Mouse (Mus musculus): Measurements from ENCODE around the gene 2310057M21Rik. TPM values are rescaled to one million over a fixed set of nuclear protein-coding genes. Genes with fewer than 3 reads are reported as not detected.

The 2310057M21Rik gene
- polyA plus RNA-seq, 1 experiment from 2014 or later, result 19.6 TPM

- Histone ChIP-seq H3K27ac (ENCODE audit: low read length) (no peak within 1 kb of the TSS), H3K4me2 (ENCODE audit: low read depth, low read length) (no peak within 1 kb of the TSS), H3K9me3 (ENCODE audit: control insufficient read depth, low read length) (no peaks in the 10 kb centered on the region), H3K36me3 (ENCODE audit: control insufficient read depth, insufficient read depth, low read length) (no peaks in the 10 kb centered on the region), H3K4me1 (replicated peaks; ENCODE audit: control insufficient read depth, insufficient read depth, low read length) (no peaks in the 10 kb centered on the region), H3K4me3 (ENCODE audit: low read length) (no peak within 1 kb of the TSS), H3K27me3 (ENCODE audit: control insufficient read depth, insufficient read depth, low read depth, low read length) (no peaks in the 10 kb centered on the region), H3K9ac (ENCODE audit: low read length) (no peak within 1 kb of the TSS)
- no peak for ATAC-seq (ENCODE audit: low read depth)
- WGBS, result 91% methylated on average over 5 of the region's 5 CpGs
Measured at GRCm38 (mm10) chr7:131329416-131329815, 33.1 kb downstream of the 2310057M21Rik start, which contains the start of gene Fam24b. Gene Fam24b, minus strand, starts transcription at chr7:131329516.

- ATAC-seq (ENCODE audit: low read depth), result no peak
- Histone ChIP-seq H3K36me3 (ENCODE audit: control insufficient read depth, insufficient read depth, low read length) (no peaks in the 10 kb centered on the region), H3K4me3 (ENCODE audit: low read length) (no peak overlapping the region), H3K4me1 (replicated peaks; ENCODE audit: control insufficient read depth, insufficient read depth, low read length) (no peaks in the 10 kb centered on the region), H3K9ac (ENCODE audit: low read length) (no peak overlapping the region), H3K4me2 (ENCODE audit: low read depth, low read length) (no peak overlapping the region), H3K27ac (ENCODE audit: low read length) (no peak overlapping the region), H3K9me3 (ENCODE audit: control insufficient read depth, low read length) (no peaks in the 10 kb centered on the region), H3K27me3 (ENCODE audit: control insufficient read depth, insufficient read depth, low read depth, low read length) (no peaks in the 10 kb centered on the region)
- WGBS, result 85% methylated on average over 5 of the region's 5 CpGs
Measured at GRCm38 (mm10) chr7:131327054-131327453, 35.5 kb downstream of the 2310057M21Rik start.

DNA sequence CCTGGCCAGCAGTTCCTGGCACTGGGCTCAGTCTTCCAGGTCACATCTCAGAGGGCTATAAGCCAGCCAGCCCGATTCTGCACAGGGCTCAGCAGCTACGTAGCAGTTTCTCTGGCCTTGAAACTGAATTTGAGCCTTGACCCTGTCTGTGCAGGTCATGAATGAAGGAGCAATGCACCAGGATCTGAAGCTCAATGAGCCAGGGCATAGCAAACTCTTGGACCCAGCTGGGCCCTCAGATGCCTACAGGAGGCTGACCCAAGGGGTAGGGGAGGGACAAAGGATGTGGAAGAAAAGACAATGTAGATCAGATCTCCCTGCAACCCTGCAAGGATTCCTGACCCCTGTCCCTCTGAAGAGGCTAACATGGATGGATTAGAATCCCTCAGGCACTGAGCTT is 40.4 kb downstream of the 2310057M21Rik start, which contains the start of gene Cuzd1:
TSS of gene Cuzd1 (minus strand) at position 101 of the 400 bp plus-strand sequence.
- Histone ChIP-seq H3K9ac (ENCODE audit: low read length) (no peak within 1 kb of the TSS), H3K27me3 (ENCODE audit: control insufficient read depth, insufficient read depth, low read depth, low read length) (no peaks in the 10 kb centered on the region), H3K4me3 (ENCODE audit: low read length) (no peak within 1 kb of the TSS), H3K36me3 (ENCODE audit: control insufficient read depth, insufficient read depth, low read length) (no peaks in the 10 kb centered on the region), H3K27ac (ENCODE audit: low read length) (no peak within 1 kb of the TSS), H3K9me3 (ENCODE audit: control insufficient read depth, low read length) (no peaks in the 10 kb centered on the region), H3K4me2 (ENCODE audit: low read depth, low read length) (no peak within 1 kb of the TSS), H3K4me1 (replicated peaks; ENCODE audit: control insufficient read depth, insufficient read depth, low read length) (no peaks in the 10 kb centered on the region)
- WGBS, result 78% methylated on average over 2 of the region's 2 CpGs
- no peak for ATAC-seq (ENCODE audit: low read depth)

DNA sequence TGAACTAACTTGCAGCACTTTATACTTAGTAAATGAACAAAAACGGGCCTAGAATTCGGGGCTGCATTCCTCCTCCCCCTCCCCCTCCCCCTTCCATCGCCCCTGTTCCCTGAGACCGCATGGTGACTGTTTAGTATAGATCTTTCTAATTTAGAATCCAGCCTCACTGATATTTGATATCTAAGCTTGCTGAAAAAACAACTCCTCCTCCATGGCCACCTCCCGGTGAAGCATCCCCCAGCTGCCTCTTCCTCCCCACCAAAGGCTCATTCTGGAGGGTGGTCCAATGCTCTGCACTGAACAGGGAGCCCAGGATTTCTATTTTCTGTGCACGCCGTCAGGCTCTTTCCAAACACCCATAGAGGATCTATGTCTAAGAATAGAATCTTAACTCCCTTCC is 44.2 kb downstream of the 2310057M21Rik start:
- Histone ChIP-seq H3K9me3 (ENCODE audit: control insufficient read depth, low read length) (no peaks in the 10 kb centered on the region), H3K36me3 (ENCODE audit: control insufficient read depth, insufficient read depth, low read length) (no peaks in the 10 kb centered on the region), H3K4me3 (ENCODE audit: low read length) (no peak overlapping the region), H3K4me1 (replicated peaks; ENCODE audit: control insufficient read depth, insufficient read depth, low read length) (no peaks in the 10 kb centered on the region), H3K4me2 (ENCODE audit: low read depth, low read length) (no peak overlapping the region), H3K27me3 (ENCODE audit: control insufficient read depth, insufficient read depth, low read depth, low read length) (no peaks in the 10 kb centered on the region), H3K27ac (ENCODE audit: low read length) (no peak overlapping the region), H3K9ac (ENCODE audit: low read length) (no peak overlapping the region)
- 69% methylated on average over 5 of the region's 7 CpGs for WGBS
- ATAC-seq (ENCODE audit: low read depth), result no peak

DNA sequence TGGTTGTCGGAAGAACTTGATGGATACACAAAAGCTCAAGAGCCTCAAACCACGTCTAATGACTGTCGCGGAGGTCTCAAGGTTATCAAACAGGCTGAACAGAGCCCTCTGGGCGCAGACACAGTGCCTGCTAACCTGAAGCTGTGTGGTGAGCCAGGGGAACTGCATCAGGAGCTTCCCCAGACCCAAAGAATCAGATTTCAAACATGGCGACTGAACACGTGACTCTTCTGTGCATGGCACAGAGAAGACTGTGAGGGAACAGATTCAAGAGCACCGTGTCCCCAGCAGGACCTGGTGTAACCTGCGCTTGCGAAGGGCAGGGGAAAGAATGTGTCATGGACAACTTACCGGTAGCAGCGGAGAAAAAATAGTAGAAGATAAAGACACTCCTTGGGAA is 45.0 kb downstream of the 2310057M21Rik start:
- no peak for ATAC-seq (ENCODE audit: low read depth)
- H3K27me3 ChIP-seq (ENCODE audit: control insufficient read depth, insufficient read depth, low read depth, low read length), result no peaks in the 10 kb centered on the region
- H3K27ac ChIP-seq (ENCODE audit: low read length), result no peak overlapping the region
- no peak overlapping the region for H3K4me2 ChIP-seq (ENCODE audit: low read depth, low read length)
- WGBS, result 47% methylated on average over 12 of the region's 12 CpGs
- H3K4me1 ChIP-seq (replicated peaks; ENCODE audit: control insufficient read depth, insufficient read depth, low read length), result no peaks in the 10 kb centered on the region
- no peak overlapping the region for H3K4me3 ChIP-seq (ENCODE audit: low read length)
- H3K9ac ChIP-seq (ENCODE audit: low read length), result no peak overlapping the region
- H3K36me3 ChIP-seq (ENCODE audit: control insufficient read depth, insufficient read depth, low read length), result no peaks in the 10 kb centered on the region
- no peaks in the 10 kb centered on the region for H3K9me3 ChIP-seq (ENCODE audit: control insufficient read depth, low read length)

- ATAC-seq (ENCODE audit: low read depth), result no peak
- WGBS, result 77% methylated on average over 7 of the region's 7 CpGs
- Histone ChIP-seq H3K4me1 (replicated peaks; ENCODE audit: control insufficient read depth, insufficient read depth, low read length) (no peaks in the 10 kb centered on the region), H3K36me3 (ENCODE audit: control insufficient read depth, insufficient read depth, low read length) (no peaks in the 10 kb centered on the region), H3K27me3 (ENCODE audit: control insufficient read depth, insufficient read depth, low read depth, low read length) (no peaks in the 10 kb centered on the region), H3K4me3 (ENCODE audit: low read length) (no peak overlapping the region), H3K4me2 (ENCODE audit: low read depth, low read length) (no peak overlapping the region), H3K9ac (ENCODE audit: low read length) (no peak overlapping the region), H3K27ac (ENCODE audit: low read length) (no peak overlapping the region), H3K9me3 (ENCODE audit: control insufficient read depth, low read length) (no peaks in the 10 kb centered on the region)
Measured at GRCm38 (mm10) chr7:131314493-131314892, 48.1 kb downstream of the 2310057M21Rik start.

- H3K4me3 ChIP-seq (ENCODE audit: low read length), result no peak overlapping the region
- H3K4me2 ChIP-seq (ENCODE audit: low read depth, low read length), result no peak overlapping the region
- no peak overlapping the region for H3K27ac ChIP-seq (ENCODE audit: low read length)
- ATAC-seq (ENCODE audit: low read depth), result no peak
- H3K9ac ChIP-seq (ENCODE audit: low read length), result no peak overlapping the region
- no peaks in the 10 kb centered on the region for H3K27me3 ChIP-seq (ENCODE audit: control insufficient read depth, insufficient read depth, low read depth, low read length)
- H3K4me1 ChIP-seq (replicated peaks; ENCODE audit: control insufficient read depth, insufficient read depth, low read length), result no peaks in the 10 kb centered on the region
- H3K9me3 ChIP-seq (ENCODE audit: control insufficient read depth, low read length), result no peaks in the 10 kb centered on the region
- WGBS, result 66% methylated on average over 5 of the region's 5 CpGs
- H3K36me3 ChIP-seq (ENCODE audit: control insufficient read depth, insufficient read depth, low read length), result no peaks in the 10 kb centered on the region
Measured at GRCm38 (mm10) chr7:131306733-131307132, 55.8 kb downstream of the 2310057M21Rik start.

GRCm38 (mm10) chr7:131303340-131303739 is 59.2 kb downstream of the 2310057M21Rik start:
- H3K4me2 ChIP-seq (ENCODE audit: low read depth, low read length), result no peak overlapping the region
- 53% methylated on average over 8 of the region's 8 CpGs for WGBS
- no peaks in the 10 kb centered on the region for H3K27me3 ChIP-seq (ENCODE audit: control insufficient read depth, insufficient read depth, low read depth, low read length)
- no peak overlapping the region for H3K27ac ChIP-seq (ENCODE audit: low read length)
- H3K4me3 ChIP-seq (ENCODE audit: low read length), result no peak overlapping the region
- ATAC-seq (ENCODE audit: low read depth), result peak; percentile 45; the same call in 1 of the 2 replicates
- no peaks in the 10 kb centered on the region for H3K4me1 ChIP-seq (replicated peaks; ENCODE audit: control insufficient read depth, insufficient read depth, low read length)
- no peaks in the 10 kb centered on the region for H3K9me3 ChIP-seq (ENCODE audit: control insufficient read depth, low read length)
- H3K9ac ChIP-seq (ENCODE audit: low read length), result no peak overlapping the region
- H3K36me3 ChIP-seq (ENCODE audit: control insufficient read depth, insufficient read depth, low read length), result no peaks in the 10 kb centered on the region

GRCm38 (mm10) chr7:131297151-131297550 is 65.4 kb downstream of the 2310057M21Rik start:
- no peaks in the 10 kb centered on the region for H3K9me3 ChIP-seq (ENCODE audit: control insufficient read depth, low read length)
- no peaks in the 10 kb centered on the region for H3K36me3 ChIP-seq (ENCODE audit: control insufficient read depth, insufficient read depth, low read length)
- no peaks in the 10 kb centered on the region for H3K4me1 ChIP-seq (replicated peaks; ENCODE audit: control insufficient read depth, insufficient read depth, low read length)
- no peak overlapping the region for H3K9ac ChIP-seq (ENCODE audit: low read length)
- no peak for ATAC-seq (ENCODE audit: low read depth)
- H3K27me3 ChIP-seq (ENCODE audit: control insufficient read depth, insufficient read depth, low read depth, low read length), result no peaks in the 10 kb centered on the region
- H3K4me2 ChIP-seq (ENCODE audit: low read depth, low read length), result no peak overlapping the region
- WGBS, result 68% methylated on average over 8 of the region's 8 CpGs
- H3K27ac ChIP-seq (ENCODE audit: low read length), result no peak overlapping the region
- no peak overlapping the region for H3K4me3 ChIP-seq (ENCODE audit: low read length)

All from lung, embryonic 16.5 days (tissue).